Mouse (Mus musculus) T-helper 2 cell (primary cell): ENCODE data around the gene Gm3448.

Experiments
- in situ Hi-C: fragments of 300-600 bp; cut with MboI, MseI; formaldehyde crosslinking; loops from one replicate; pipeline ENCODE4 v1.15.1; 2025; ENCODE audit warnings: high pct_unique_total_duplicates

Gm3448 gene

GRCm38 (mm10) chr17:14960951-14961556, 80.3 kb downstream of the Gm3448 start, which contains the start of gene Phf10:
Gene Phf10 (minus strand): TSS chr17:14961273.
- in situ Hi-C loops, result loop anchor here (25.0 kb wide), 1 partner anchor 776 kb away; no protein-coding TSS in a partner anchor

GRCm38 (mm10) chr17:14960520-14960919, 80.8 kb downstream of the Gm3448 start:
- in situ Hi-C loops, result loop anchor here (25.0 kb wide), 1 partner anchor 777 kb away; no protein-coding TSS in a partner anchor

- in situ Hi-C loops, result loop anchor here (10.0 to 25.0 kb wide), 2 partner anchors 45 to 777 kb away; no protein-coding TSS in a partner anchor
Measured at GRCm38 (mm10) chr17:14959979-14960378, 81.4 kb downstream of the Gm3448 start.

- in situ Hi-C loops, result loop anchor here (10.0 to 25.0 kb wide), 2 partner anchors 46 to 778 kb away; no protein-coding TSS in a partner anchor
Measured at GRCm38 (mm10) chr17:14958686-14959327, 82.5 kb downstream of the Gm3448 start.

- in situ Hi-C loops, result loop anchor here (10.0 to 25.0 kb wide), 2 partner anchors 51 to 784 kb away; no protein-coding TSS in a partner anchor
Measured at GRCm38 (mm10) chr17:14953452-14953851, 87.9 kb downstream of the Gm3448 start.

GRCm38 (mm10) chr17:14949161-14949827, 92.0 kb downstream of the Gm3448 start:
- in situ Hi-C loops, result no loop called here
